Mouse (Mus musculus) ES-Bruce4 (cell line): ENCODE data around the gene Gm47985.

ENCODE experiments used
- CTCF ChIP-seq: IDR thresholded peaks from one replicate; pipeline ENCODE4 v1.8.1; 2011; ENCODE audit warnings: low read depth, low read length
- EP300 ChIP-seq: IDR thresholded peaks from 2 replicates; pipeline ENCODE4 v1.6.1; 2011; ENCODE audit warnings: low read depth, low read length; ENCODE audit not compliant: insufficient read depth

GRCm38 (mm10) chr1:151188469-151188868 lies 6.1 kb downstream of the Gm47985 start:
- no peak for TF ChIP-seq EP300
- TF ChIP-seq CTCF: no peak
